Mouse (Mus musculus): ENCODE measurements at regions not wholly inside any gene's neighbourhood (a gene's known extent, or its start where the extent isn't known, plus 50 kb on each side); places are given as distances from the start of the nearest gene placed in this dataset.

- TF ChIP-seq CTCF (IDR thresholded peaks at IDR 0.05; ENCODE audit: control insufficient read depth, insufficient read depth, insufficient read length), result no peak
- no peak for TF ChIP-seq MYOD1 (IDR thresholded peaks at IDR 0.05; ENCODE audit: control insufficient read depth, insufficient read length, low read depth)
- TF ChIP-seq USF1 (IDR thresholded peaks at IDR 0.05; ENCODE audit: low read depth), result no peak
- no peak for TF ChIP-seq CEBPB (IDR thresholded peaks at IDR 0.05; ENCODE audit: low read depth)
These were observed 80.1 kb downstream of the Fam110c start for GRCm38 (mm10) chr12:31153720-31154119.

All from C2C12 (cell line).